Mouse (Mus musculus) midbrain, embryonic 13.5 days (tissue): Measurements from ENCODE around the gene Map3k20. TPM values are rescaled to one million over a fixed set of nuclear protein-coding genes. Genes with fewer than 3 reads are reported as not detected.

Source experiments
- ATAC-seq: fragments of 200-750 bp; cut with Nextera tagmentation; 2 replicates; pipeline ENCODE4 v1.8.0; 2017; ENCODE audit warnings: mild to moderate bottlenecking, moderate TSS enrichment, moderate library complexity
- H3K27ac ChIP-seq: fragments of 300-500 bp; sonication (generic); 2 replicates; pipeline ENCODE4 v1.5.1; 2015; ENCODE audit warnings: inconsistent platforms, mild to moderate bottlenecking, moderate library complexity
- H3K27me3 ChIP-seq: fragments of 300-500 bp; sonication (generic); 2 replicates; pipeline ENCODE4 v1.6.1; 2015; ENCODE audit warnings: mild to moderate bottlenecking, inconsistent platforms
- H3K36me3 ChIP-seq: fragments of 300-500 bp; sonication (generic); 2 replicates; pipeline ENCODE4 v1.6.1; 2015; ENCODE audit warnings: mild to moderate bottlenecking, inconsistent platforms
- H3K4me1 ChIP-seq: fragments of 300-500 bp; sonication (generic); replicated peaks from 2 replicates; pipeline ENCODE4 v1.6.1; 2015; ENCODE audit warnings: inconsistent platforms
- H3K4me2 ChIP-seq: fragments of 300-500 bp; sonication (generic); replicated peaks from 2 replicates; pipeline ENCODE4 v1.6.1; 2015; ENCODE audit warnings: moderate library complexity, mild to moderate bottlenecking, inconsistent platforms
- H3K4me3 ChIP-seq: fragments of 300-500 bp; sonication (generic); replicated peaks from 2 replicates; pipeline ENCODE4 v1.5.1; 2015; ENCODE audit warnings: mild to moderate bottlenecking, inconsistent platforms
- H3K9ac ChIP-seq: fragments of 300-500 bp; sonication (generic); replicated peaks from 2 replicates; pipeline ENCODE4 v1.6.1; 2015; ENCODE audit warnings: mild to moderate bottlenecking, inconsistent platforms
- H3K9me3 ChIP-seq: fragments of 300-500 bp; sonication (generic); 2 replicates; pipeline ENCODE4 v1.6.1; 2016; ENCODE audit warnings: mild to moderate bottlenecking, inconsistent platforms
- WGBS: fragments of 180-500 bp; shearing (Covaris S2); methylation state at CpG from one replicate; pipeline ENCODE4 v1.1.7; 2015; 5-methylcytosine and 5-hydroxymethylcytosine counted together
- polyA plus RNA-seq: library from polyadenylated mRNA; unstranded; fragments of >200 nt; fragmentation: Nextera tagmentation; extraction: Ambion mirVana; gene quantifications from 2 replicates; pipeline ENCODE4 v1.2.1, GENCODE M21; 2015

Gene Map3k20
- polyA plus RNA-seq, 1 experiment from 2014 or later: 5.5 TPM

GRCm38 (mm10) chr2:72284689-72285088 is 748 bp upstream of the Map3k20 start:
- Histone ChIP-seq H3K4me2 (no peak overlapping the region), H3K36me3 (no peaks in the 10 kb centered on the region), H3K27ac (no peak overlapping the region), H3K4me1 (peaks cover 5% of the 10 kb centered on the region; the same call in 1 of the 2 replicates), H3K9ac (no peak overlapping the region), H3K4me3 (no peak overlapping the region), H3K9me3 (no peaks in the 10 kb centered on the region), H3K27me3 (peaks cover 19% of the 10 kb centered on the region; the same call in 1 of the 2 replicates)
- ATAC-seq: no peak
- 82% methylated on average over 7 of the region's 7 CpGs for WGBS

- Histone ChIP-seq H3K27ac (no peak overlapping the region), H3K27me3 (peaks cover 19% of the 10 kb centered on the region; the same call in 1 of the 2 replicates), H3K36me3 (no peaks in the 10 kb centered on the region), H3K9me3 (no peaks in the 10 kb centered on the region), H3K4me2 (peak overlapping the region; percentile 72), H3K4me1 (peaks cover 5% of the 10 kb centered on the region; the same call in 1 of the 2 replicates), H3K4me3 (peak overlapping the region; percentile 72), H3K9ac (peak overlapping the region; percentile 81)
- WGBS: under 1% methylated on average over 48 of the region's 60 CpGs
- ATAC-seq: peak; percentile 81
Observed at GRCm38 (mm10) chr2:72285888-72286661, 638 bp downstream of the Map3k20 start.

- Histone ChIP-seq H3K9ac (no peak overlapping the region), H3K27me3 (peaks cover 19% of the 10 kb centered on the region; the same call in 1 of the 2 replicates), H3K4me3 (no peak overlapping the region), H3K27ac (no peak overlapping the region), H3K36me3 (no peaks in the 10 kb centered on the region), H3K4me2 (no peak overlapping the region), H3K9me3 (no peaks in the 10 kb centered on the region), H3K4me1 (peaks cover 5% of the 10 kb centered on the region; the same call in 1 of the 2 replicates)
- no peak for ATAC-seq
- WGBS: 65% methylated on average over 4 of the region's 4 CpGs
Observed at GRCm38 (mm10) chr2:72287142-72287541, 1.7 kb downstream of the Map3k20 start.

DNA sequence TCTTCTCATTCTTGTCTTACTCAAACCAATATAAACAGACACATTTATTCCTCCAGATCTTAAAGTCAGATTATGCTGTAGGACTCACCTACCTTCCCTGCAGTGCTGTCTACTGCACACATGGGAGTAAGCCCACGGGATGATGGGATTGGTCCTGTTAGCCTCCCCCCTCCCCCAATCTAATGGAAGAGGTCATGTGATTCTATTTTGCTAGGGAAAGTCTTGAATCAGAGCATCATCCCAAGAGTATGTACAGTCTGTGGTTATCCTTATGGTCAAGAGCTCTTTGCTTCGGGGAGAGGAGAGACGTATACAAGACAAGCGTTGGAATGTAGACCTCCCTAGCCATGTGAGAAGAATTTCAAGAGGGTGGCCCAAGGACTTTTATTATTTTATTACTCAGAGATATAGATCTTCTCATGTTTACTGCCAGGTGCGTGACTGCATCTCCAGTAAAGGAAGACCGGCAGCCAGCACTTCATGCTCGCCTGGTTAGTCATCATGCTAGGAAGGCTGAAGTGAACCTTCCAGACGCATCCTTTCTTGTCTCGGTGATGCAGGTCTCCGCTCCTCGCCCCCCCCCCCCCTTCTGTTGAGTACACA is 3.6 kb downstream of the Map3k20 start:
- 92% methylated on average over 11 of the region's 11 CpGs for WGBS
- peaks cover 14% of the 10 kb centered on the region; the same call in 1 of the 2 replicates for H3K27me3 ChIP-seq
- H3K9me3 ChIP-seq: no peaks in the 10 kb centered on the region
- H3K4me3 ChIP-seq: no peak overlapping the region
- no peak overlapping the region for H3K27ac ChIP-seq
- no peak overlapping the region for H3K9ac ChIP-seq
- no peak overlapping the region for H3K4me2 ChIP-seq
- H3K4me1 ChIP-seq: peaks cover 5% of the 10 kb centered on the region; the same call in 1 of the 2 replicates
- no peaks in the 10 kb centered on the region for H3K36me3 ChIP-seq
- no peak for ATAC-seq

DNA sequence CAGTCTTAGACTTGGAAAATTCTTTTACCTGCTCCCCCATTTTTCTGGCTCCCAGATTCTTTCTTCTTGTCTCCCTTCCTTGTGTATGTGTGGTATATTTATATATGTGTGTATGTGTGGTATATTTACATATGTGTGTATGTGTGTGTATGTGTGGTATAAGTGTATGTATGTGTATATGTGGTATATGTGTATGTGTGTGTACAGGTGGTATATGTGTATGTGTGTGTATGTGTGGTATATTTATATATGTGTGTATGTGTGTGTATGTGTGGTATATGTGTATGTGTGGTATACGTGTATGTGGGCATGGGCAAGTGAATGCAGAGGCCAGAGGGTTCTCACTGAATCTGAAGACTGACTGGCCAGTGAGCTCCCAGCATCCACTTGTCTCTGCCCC is 5.7 kb downstream of the Map3k20 start:
- Histone ChIP-seq H3K9me3 (no peaks in the 10 kb centered on the region), H3K27ac (no peak overlapping the region), H3K9ac (no peak overlapping the region), H3K4me2 (no peak overlapping the region), H3K4me3 (no peak overlapping the region), H3K36me3 (no peaks in the 10 kb centered on the region), H3K4me1 (peaks cover 4% of the 10 kb centered on the region; the same call in 1 of the 2 replicates), H3K27me3 (peaks cover 3% of the 10 kb centered on the region; the same call in 1 of the 2 replicates)
- 69% methylated on average over 1 of the region's 1 CpGs for WGBS
- 0 out of 2 replicates have a peak, but pooled peaks have one; percentile 56 for ATAC-seq

GRCm38 (mm10) chr2:72292573-72292972 is 7.1 kb downstream of the Map3k20 start:
- Histone ChIP-seq H3K4me2 (no peak overlapping the region), H3K36me3 (no peaks in the 10 kb centered on the region), H3K9ac (no peak overlapping the region), H3K4me3 (no peak overlapping the region), H3K27ac (no peak overlapping the region), H3K4me1 (no peaks in the 10 kb centered on the region), H3K27me3 (no peaks in the 10 kb centered on the region), H3K9me3 (no peaks in the 10 kb centered on the region)
- ATAC-seq: no peak
- WGBS: 90% methylated on average over 8 of the region's 8 CpGs

DNA sequence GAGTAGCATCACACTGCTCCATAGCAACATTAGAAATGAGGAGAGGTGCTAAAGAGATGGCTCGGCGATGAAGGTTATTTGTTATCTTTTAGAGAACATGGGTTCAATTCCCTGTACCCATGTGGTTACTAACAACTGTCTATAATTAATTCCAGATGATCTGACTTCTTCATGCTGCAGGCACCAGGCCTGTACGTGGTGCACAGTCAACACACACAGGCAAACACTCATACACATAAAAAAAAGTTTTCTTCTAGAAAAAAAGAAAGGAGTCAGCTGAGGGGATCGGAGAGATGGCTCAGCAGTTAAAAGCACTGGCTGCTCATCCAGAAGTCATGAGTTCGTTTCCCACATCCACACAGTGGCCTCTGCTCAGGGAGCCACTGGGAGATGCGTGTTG is 9.6 kb downstream of the Map3k20 start:
- Histone ChIP-seq H3K9me3 (no peaks in the 10 kb centered on the region), H3K4me2 (no peak overlapping the region), H3K36me3 (no peaks in the 10 kb centered on the region), H3K4me1 (no peaks in the 10 kb centered on the region), H3K27me3 (no peaks in the 10 kb centered on the region), H3K27ac (no peak overlapping the region), H3K4me3 (no peak overlapping the region), H3K9ac (no peak overlapping the region)
- WGBS: 82% methylated on average over 6 of the region's 6 CpGs
- no peak for ATAC-seq

DNA sequence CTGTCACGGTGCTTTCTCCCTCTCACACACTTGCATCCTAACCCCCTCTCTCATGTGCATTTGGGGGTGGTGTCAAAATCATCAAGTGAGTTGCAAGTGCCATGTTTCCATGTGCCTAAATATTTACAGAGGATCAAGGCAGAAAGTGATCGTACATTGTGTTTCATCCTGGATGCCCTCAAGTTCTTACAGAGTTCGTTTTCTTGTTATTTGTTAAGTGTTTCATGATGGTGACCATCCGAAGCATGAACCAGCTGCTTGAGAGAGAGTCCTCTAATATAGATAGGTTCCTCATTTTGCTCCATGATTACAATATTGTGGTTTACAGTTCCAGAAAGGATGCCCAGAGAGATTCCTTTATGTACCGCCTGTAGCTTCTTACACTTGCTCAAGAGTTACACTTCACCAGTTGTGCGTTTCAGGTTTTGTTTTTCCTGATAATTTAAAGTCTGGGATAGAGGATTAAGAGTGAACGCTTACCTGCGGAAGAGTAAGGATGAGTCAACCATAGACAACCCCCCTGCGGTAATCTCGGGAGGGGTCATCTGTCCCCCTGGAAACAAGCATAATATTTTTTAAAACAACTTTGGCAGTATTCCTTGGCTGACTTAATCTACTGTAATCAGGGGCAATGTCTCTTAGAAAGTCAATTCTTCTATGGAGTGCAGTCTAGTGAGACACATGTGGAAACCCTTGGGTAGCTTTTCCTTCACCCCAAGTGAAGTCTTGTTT is 11.7 kb downstream of the Map3k20 start:
- no peaks in the 10 kb centered on the region for H3K4me1 ChIP-seq
- H3K36me3 ChIP-seq: no peaks in the 10 kb centered on the region
- no peaks in the 10 kb centered on the region for H3K9me3 ChIP-seq
- H3K4me2 ChIP-seq: no peak overlapping the region
- no peak overlapping the region for H3K4me3 ChIP-seq
- no peak for ATAC-seq
- no peak overlapping the region for H3K27ac ChIP-seq
- WGBS: 88% methylated on average over 10 of the region's 10 CpGs
- H3K9ac ChIP-seq: no peak overlapping the region
- H3K27me3 ChIP-seq: no peaks in the 10 kb centered on the region

DNA sequence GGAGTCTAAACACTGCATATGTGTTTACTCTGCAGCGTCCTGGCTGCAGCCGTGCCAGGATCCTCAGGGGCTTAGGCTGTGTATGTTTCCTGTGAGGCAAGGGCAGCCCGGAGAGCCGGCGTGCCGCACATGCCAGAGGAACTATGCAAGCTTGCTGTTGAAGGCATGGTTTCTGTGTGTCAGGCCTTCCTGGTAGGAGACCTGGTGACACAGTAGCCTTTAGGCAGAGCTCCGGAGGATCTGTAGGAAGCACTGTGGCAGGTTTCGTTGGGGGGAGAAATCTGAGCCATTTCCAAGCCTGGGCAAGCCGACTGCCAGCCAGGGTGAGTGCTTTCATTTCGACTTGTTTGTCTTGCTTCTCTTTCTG is 12.3 kb downstream of the Map3k20 start:
- H3K4me2 ChIP-seq: no peak overlapping the region
- no peak overlapping the region for H3K4me3 ChIP-seq
- H3K27me3 ChIP-seq: no peaks in the 10 kb centered on the region
- H3K9me3 ChIP-seq: no peaks in the 10 kb centered on the region
- H3K27ac ChIP-seq: no peak overlapping the region
- H3K4me1 ChIP-seq: no peaks in the 10 kb centered on the region
- H3K36me3 ChIP-seq: no peaks in the 10 kb centered on the region
- no peak for ATAC-seq
- 82% methylated on average over 10 of the region's 10 CpGs for WGBS
- no peak overlapping the region for H3K9ac ChIP-seq

DNA sequence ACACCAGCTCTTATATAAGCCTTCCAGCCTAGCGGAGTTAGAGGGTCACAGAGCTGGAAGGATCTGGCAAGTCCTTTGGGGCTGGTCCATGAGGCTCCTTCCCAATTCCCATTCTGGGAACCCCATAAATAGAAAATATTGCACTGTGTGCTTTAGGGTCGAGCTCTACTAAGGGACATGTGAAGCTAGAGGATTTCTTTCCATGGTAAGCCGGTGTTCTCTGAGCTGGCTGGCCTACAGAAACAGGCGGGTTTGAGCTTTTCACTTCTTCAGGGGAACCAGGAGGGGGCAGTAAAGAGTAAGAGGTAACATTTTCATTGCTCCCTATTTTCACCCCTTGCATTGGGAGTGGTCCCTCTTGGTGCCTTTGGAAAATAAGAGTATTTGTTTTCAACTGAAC is 13.0 kb downstream of the Map3k20 start:
- ATAC-seq: no peak
- Histone ChIP-seq H3K4me2 (no peak overlapping the region), H3K4me3 (no peak overlapping the region), H3K27ac (no peak overlapping the region), H3K9me3 (no peaks in the 10 kb centered on the region), H3K9ac (no peak overlapping the region), H3K27me3 (no peaks in the 10 kb centered on the region), H3K36me3 (no peaks in the 10 kb centered on the region), H3K4me1 (no peaks in the 10 kb centered on the region)
- WGBS: 52% methylated on average over 4 of the region's 4 CpGs

GRCm38 (mm10) chr2:72301194-72301916 is 15.9 kb downstream of the Map3k20 start:
- WGBS: 90% methylated on average over 9 of the region's 9 CpGs
- Histone ChIP-seq H3K9me3 (0 out of 2 replicates have a peak, but pooled peaks cover 3% of the 10 kb centered on the region), H3K27me3 (no peaks in the 10 kb centered on the region), H3K27ac (no peak overlapping the region), H3K4me3 (no peak overlapping the region), H3K4me1 (no peaks in the 10 kb centered on the region), H3K4me2 (no peak overlapping the region), H3K9ac (no peak overlapping the region), H3K36me3 (0 out of 2 replicates have a peak, but pooled peaks cover 3% of the 10 kb centered on the region)
- ATAC-seq: no peak
